Mouse (Mus musculus) stomach, postnatal 0 days (tissue): ENCODE measurements around the gene Skap2.

Experiments
- CTCF ChIP-seq: IDR thresholded peaks from 2 replicates; pipeline ENCODE4 v1.5.1; 2016; ENCODE audit warnings: antibody characterized with exemption, low read depth, mild to moderate bottlenecking, moderate library complexity
- EP300 ChIP-seq: optimal IDR thresholded peaks from 2 replicates; pipeline ENCODE3; 2016; ENCODE audit warnings: antibody characterized with exemption

- no peak for TF ChIP-seq CTCF
- TF ChIP-seq EP300, result no peak
Measured at GRCm38 (mm10) chr6:51933034-51933611, 79.2 kb downstream of the Skap2 start.
